Mouse (Mus musculus): Measurements from ENCODE around the gene Mybpc3. TPM values are rescaled to one million over a fixed set of nuclear protein-coding genes. Genes with fewer than 3 reads are reported as not detected.

Gene Mybpc3
- polyA plus RNA-seq, 1 experiment, result 11.2 TPM

DNA sequence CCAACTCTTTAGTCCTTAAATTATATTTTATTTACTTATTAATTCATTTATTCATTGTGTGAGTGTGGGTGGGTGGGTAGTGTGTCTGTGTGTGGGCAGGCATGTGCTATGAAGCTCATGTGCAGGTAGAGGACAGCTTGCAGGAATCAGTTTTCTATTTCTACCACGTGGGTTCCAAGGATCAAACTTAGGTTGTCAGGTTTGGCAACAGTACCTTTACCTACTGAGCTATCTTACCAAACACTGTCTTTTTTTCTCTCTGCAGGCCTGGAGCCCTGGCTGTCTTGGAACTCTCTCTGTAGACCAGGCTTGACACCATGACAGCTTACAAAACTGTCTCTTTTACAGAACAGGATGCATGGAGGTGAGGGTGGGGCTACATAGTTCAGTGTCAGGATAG is 33.4 kb downstream of the Mybpc3 start:
- WGBS, result 66% methylated on average over 1 of the region's 1 CpGs
- Histone ChIP-seq H3K4me3 (replicated peaks; ENCODE audit: extremely low read depth, low read depth, low read length) (no peak overlapping the region), H3K4me1 (ENCODE audit: control insufficient read depth, insufficient read depth, low read length) (no peaks in the 10 kb centered on the region)
- DNase-seq, result no peak
- TF ChIP-seq CTCF (IDR thresholded peaks at IDR 0.05; ENCODE audit: insufficient read depth, low read length) (no peak), POLR2A (IDR thresholded peaks at IDR 0.05; ENCODE audit: borderline replicate concordance, extremely low read depth, low read depth, low read length) (no peak)

GRCm38 (mm10) chr2:91152885-91153377 is 35.0 kb downstream of the Mybpc3 start:
- Histone ChIP-seq H3K4me3 (replicated peaks; ENCODE audit: extremely low read depth, low read depth, low read length) (no peak overlapping the region), H3K4me1 (ENCODE audit: control insufficient read depth, insufficient read depth, low read length) (no peaks in the 10 kb centered on the region)
- TF ChIP-seq CTCF (IDR thresholded peaks at IDR 0.05; ENCODE audit: insufficient read depth, low read length), result no peak
- TF ChIP-seq POLR2A (IDR thresholded peaks at IDR 0.05; ENCODE audit: borderline replicate concordance, extremely low read depth, low read depth, low read length), result no peak
- DNase-seq, result no peak
- 62% methylated on average over 3 of the region's 3 CpGs for WGBS

DNA sequence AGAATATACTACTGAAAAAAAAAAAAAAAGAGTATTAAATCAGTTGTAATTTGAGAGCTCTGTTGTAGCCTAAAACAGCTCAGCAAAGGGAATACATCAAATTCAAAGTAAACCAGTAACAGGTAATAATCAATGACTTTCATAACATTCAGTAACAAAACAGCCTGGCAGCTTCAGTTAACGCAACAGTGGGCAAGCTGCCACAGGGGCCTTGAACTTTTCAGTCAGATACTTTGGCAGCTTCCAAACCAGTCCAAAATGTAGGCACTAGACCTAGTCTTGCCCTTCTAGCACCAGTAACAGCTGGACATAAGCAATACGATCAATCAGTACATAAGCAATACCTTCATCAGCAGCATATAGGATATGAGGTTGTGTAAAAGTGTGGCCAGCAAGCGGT is 36.1 kb downstream of the Mybpc3 start:
- no peak for DNase-seq
- 89% methylated on average over 3 of the region's 3 CpGs for WGBS
- TF ChIP-seq POLR2A (IDR thresholded peaks at IDR 0.05; ENCODE audit: borderline replicate concordance, extremely low read depth, low read depth, low read length) (no peak), CTCF (IDR thresholded peaks at IDR 0.05; ENCODE audit: insufficient read depth, low read length) (no peak)
- Histone ChIP-seq H3K4me3 (replicated peaks; ENCODE audit: extremely low read depth, low read depth, low read length) (no peak overlapping the region), H3K4me1 (ENCODE audit: control insufficient read depth, insufficient read depth, low read length) (no peaks in the 10 kb centered on the region)

- Histone ChIP-seq H3K4me3 (replicated peaks; ENCODE audit: extremely low read depth, low read depth, low read length) (no peak overlapping the region), H3K4me1 (ENCODE audit: control insufficient read depth, insufficient read depth, low read length) (peaks cover 9% of the 10 kb centered on the region)
- WGBS, result 50% methylated on average over 6 of the region's 6 CpGs
- TF ChIP-seq CTCF (IDR thresholded peaks at IDR 0.05; ENCODE audit: insufficient read depth, low read length) (no peak), POLR2A (IDR thresholded peaks at IDR 0.05; ENCODE audit: borderline replicate concordance, extremely low read depth, low read depth, low read length) (no peak)
- DNase-seq, result peak; percentile 3
These were observed 39.2 kb downstream of the Mybpc3 start for GRCm38 (mm10) chr2:91157002-91157752.

DNA sequence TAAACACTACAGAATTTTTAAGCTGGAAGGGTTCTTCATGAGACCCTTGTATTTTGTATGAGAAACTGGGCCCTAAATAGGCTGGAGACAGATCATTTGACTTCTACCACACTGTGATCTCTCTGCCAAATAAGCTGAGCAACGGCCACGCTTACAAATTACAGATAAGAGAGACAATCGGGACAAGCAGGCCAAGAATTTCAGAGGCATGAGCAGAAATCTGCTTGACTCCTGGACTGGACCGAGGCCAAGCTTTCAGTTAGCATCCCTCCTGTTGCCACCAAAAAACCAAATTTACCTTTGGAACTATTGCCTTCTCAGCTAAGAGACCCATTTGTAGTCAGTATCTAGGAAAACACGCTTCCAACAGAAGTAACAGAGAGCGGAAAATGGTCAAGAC is 42.6 kb downstream of the Mybpc3 start:
- H3K4me1 ChIP-seq (ENCODE audit: control insufficient read depth, insufficient read depth, low read length), result peaks cover 9% of the 10 kb centered on the region
- no peak for DNase-seq
- TF ChIP-seq POLR2A (IDR thresholded peaks at IDR 0.05; ENCODE audit: borderline replicate concordance, extremely low read depth, low read depth, low read length) (no peak), CTCF (IDR thresholded peaks at IDR 0.05; ENCODE audit: insufficient read depth, low read length) (no peak)
- no peak overlapping the region for H3K4me3 ChIP-seq (replicated peaks; ENCODE audit: extremely low read depth, low read depth, low read length)
- 35% methylated on average over 6 of the region's 6 CpGs for WGBS

DNA sequence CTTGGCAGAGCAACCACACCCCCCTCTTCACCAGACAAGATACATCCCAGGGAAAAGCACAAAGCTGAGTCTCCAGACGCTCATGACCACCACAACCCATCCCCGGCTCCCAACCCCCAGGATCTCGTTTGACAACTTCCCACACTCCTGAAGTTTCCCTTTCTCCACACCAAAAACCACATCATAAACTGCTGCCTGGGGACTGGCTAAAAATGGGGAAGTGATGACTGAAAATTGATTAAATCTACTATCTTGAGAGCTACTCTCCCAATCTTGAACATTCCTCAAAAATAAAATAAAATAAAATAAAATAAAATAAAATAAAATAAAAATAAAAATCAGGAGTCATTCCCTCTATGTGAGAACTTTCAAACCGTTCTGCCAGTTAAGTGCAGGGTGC is 45.0 kb downstream of the Mybpc3 start:
- peaks cover 9% of the 10 kb centered on the region for H3K4me1 ChIP-seq (ENCODE audit: control insufficient read depth, insufficient read depth, low read length)
- WGBS, result 78% methylated on average over 4 of the region's 4 CpGs
- no peak overlapping the region for H3K4me3 ChIP-seq (replicated peaks; ENCODE audit: extremely low read depth, low read depth, low read length)
- DNase-seq, result no peak
- TF ChIP-seq CTCF (IDR thresholded peaks at IDR 0.05; ENCODE audit: insufficient read depth, low read length), result no peak
- no peak for TF ChIP-seq POLR2A (IDR thresholded peaks at IDR 0.05; ENCODE audit: borderline replicate concordance, extremely low read depth, low read depth, low read length)

DNA sequence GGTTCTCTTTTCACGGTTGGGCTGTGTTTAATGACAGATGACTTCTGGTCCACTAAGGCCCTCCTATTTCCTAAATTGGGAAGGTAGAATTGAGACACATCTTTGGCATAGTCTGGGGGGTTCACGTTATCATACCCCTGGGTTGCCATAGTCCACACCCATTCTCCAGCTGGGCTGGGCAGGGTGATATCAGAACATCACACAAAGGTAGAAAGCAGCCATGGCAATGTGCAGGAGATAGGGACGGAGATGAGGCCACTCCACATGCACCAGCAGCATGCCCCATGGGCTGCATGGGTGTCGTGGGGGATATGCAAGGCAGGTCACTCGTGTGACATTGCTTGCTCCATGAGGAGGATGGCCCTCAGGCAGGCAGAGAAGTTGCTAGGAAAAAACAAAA is 45.6 kb downstream of the Mybpc3 start:
- no peak for DNase-seq
- WGBS, result 86% methylated on average over 5 of the region's 5 CpGs

GRCm38 (mm10) chr2:91164991-91165390 is 47.0 kb downstream of the Mybpc3 start:
- DNase-seq, result no peak
- no peak overlapping the region for H3K4me3 ChIP-seq (replicated peaks; ENCODE audit: extremely low read depth, low read depth, low read length)
- H3K4me1 ChIP-seq (ENCODE audit: control insufficient read depth, insufficient read depth, low read length), result peaks cover 9% of the 10 kb centered on the region
- 79% methylated on average over 6 of the region's 6 CpGs for WGBS
- no peak for TF ChIP-seq CTCF (IDR thresholded peaks at IDR 0.05; ENCODE audit: insufficient read depth, low read length)
- TF ChIP-seq POLR2A (IDR thresholded peaks at IDR 0.05; ENCODE audit: borderline replicate concordance, extremely low read depth, low read depth, low read length), result no peak

More for the DNA sequence above, 45.6 kb downstream of the Mybpc3 start:
- Histone ChIP-seq H3K4me1 (ENCODE audit: control insufficient read depth, insufficient read depth, low read length) (peaks cover 9% of the 10 kb centered on the region), H3K4me3 (replicated peaks; ENCODE audit: extremely low read depth, low read depth, low read length) (no peak overlapping the region)
- no peak for TF ChIP-seq POLR2A (IDR thresholded peaks at IDR 0.05; ENCODE audit: borderline replicate concordance, extremely low read depth, low read depth, low read length)

- no peak for DNase-seq
- 78% methylated on average over 4 of the region's 4 CpGs for whole genome bisulfite sequencing
- Histone ChIP-seq H3K4me3 (replicated peaks; ENCODE audit: extremely low read depth, low read depth, low read length) (no peak overlapping the region), H3K4me1 (ENCODE audit: control insufficient read depth, insufficient read depth, low read length) (no peaks in the 10 kb centered on the region)
- no peak for TF ChIP-seq CTCF (IDR thresholded peaks at IDR 0.05; ENCODE audit: insufficient read depth, low read length)
These were observed 49.7 kb downstream of the Mybpc3 start for GRCm38 (mm10) chr2:91167629-91168028.

GRCm38 (mm10) chr2:91169587-91170322 is 51.8 kb downstream of the Mybpc3 start:
- WGBS, result 68% methylated on average over 25 of the region's 25 CpGs
- Histone ChIP-seq H3K4me3 (replicated peaks; ENCODE audit: extremely low read depth, low read depth, low read length) (no peak overlapping the region), H3K4me1 (ENCODE audit: control insufficient read depth, insufficient read depth, low read length) (no peaks in the 10 kb centered on the region)
- DNase-seq, result no peak
- no peak for TF ChIP-seq CTCF (IDR thresholded peaks at IDR 0.05; ENCODE audit: insufficient read depth, low read length)
- TF ChIP-seq POLR2A (IDR thresholded peaks at IDR 0.05; ENCODE audit: borderline replicate concordance, extremely low read depth, low read depth, low read length), result no peak

Data from lung, adult 2 months (tissue).